Mouse (Mus musculus) bone marrow, adult 2 months (tissue): Measurements from ENCODE around the gene Tmem210. TPM values are rescaled to one million over a fixed set of nuclear protein-coding genes. Genes with fewer than 3 reads are reported as not detected.

ENCODE experiments used
- H3K27ac ChIP-seq: fragments of 200-500 bp; 2 replicates; pipeline ENCODE4 v1.5.1; 2012; ENCODE audit warnings: low read depth, mild to moderate bottlenecking, control low read depth, inconsistent platforms, low read length; ENCODE audit not compliant: control insufficient read depth, poor library complexity, insufficient read depth
- H3K4me1 ChIP-seq: fragments of 200-500 bp; 2 replicates; pipeline ENCODE4 v1.6.1; 2011; ENCODE audit warnings: low read length; ENCODE audit not compliant: control insufficient read depth, insufficient read depth
- H3K4me3 ChIP-seq: fragments of 200-500 bp; replicated peaks from 2 replicates; pipeline ENCODE3; 2011; ENCODE audit warnings: mild to moderate bottlenecking, low read depth, low read length, control low read depth; ENCODE audit not compliant: control insufficient read depth
- CTCF ChIP-seq: fragments of 200-500 bp; IDR thresholded peaks from 2 replicates; pipeline ENCODE4 v1.5.1; 2011; ENCODE audit warnings: low read length, control low read depth; ENCODE audit not compliant: control insufficient read depth, insufficient read depth
- POLR2A ChIP-seq: fragments of 200-500 bp; IDR thresholded peaks from 2 replicates; pipeline ENCODE4 v1.6.1; 2011; ENCODE audit warnings: low read depth, mild to moderate bottlenecking, control low read depth, low read length, borderline replicate concordance; ENCODE audit not compliant: control insufficient read depth
- WGBS: fragments of 180-500 bp; shearing (Covaris S2); methylation state at CpG from one replicate; pipeline ENCODE4 v1.1.7; 2018; 5-methylcytosine and 5-hydroxymethylcytosine counted together
- polyA plus RNA-seq: library from polyadenylated mRNA; stranded (reverse); fragments of >200 nt; gene quantifications from 2 replicates; pipeline ENCODE4 v1.2.4, GENCODE M21; 2011; ENCODE audit warnings: low replicate concordance; ENCODE audit not compliant: missing spikeins, insufficient read depth, insufficient read length

Tmem210 gene
- polyA plus RNA-seq, 1 experiment: not detected

DNA sequence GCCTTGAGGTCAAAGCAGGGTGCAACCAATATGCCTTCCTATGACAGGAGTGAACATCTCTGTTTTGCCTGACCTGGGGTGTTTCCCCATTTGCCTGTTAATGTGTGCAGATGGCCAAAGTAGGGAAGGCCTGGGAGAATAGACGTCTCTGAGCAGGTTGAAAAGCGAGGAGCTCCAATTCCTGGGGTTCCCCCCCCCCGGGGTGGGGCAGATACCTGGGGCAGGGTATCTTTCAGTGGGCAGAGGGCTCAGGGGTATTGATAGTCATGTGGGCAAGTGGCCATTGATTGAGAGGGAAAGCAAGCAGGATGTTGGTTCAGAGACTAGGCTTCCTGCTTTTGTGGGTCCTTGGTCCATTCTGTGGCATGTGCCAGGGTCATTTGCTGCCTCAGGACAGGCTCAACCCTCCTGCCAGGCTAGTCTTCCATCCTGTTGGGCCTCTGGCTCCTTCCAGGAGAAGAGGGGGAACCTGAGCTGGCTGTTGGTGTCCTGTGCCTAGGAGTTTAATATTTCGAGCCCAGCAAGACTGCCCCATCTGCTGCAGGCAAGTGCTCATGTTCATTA is 20.1 kb upstream of the Tmem210 start:
- no peak for TF ChIP-seq CTCF
- no peak for TF ChIP-seq POLR2A
- 82% methylated on average over 4 of the region's 4 CpGs for WGBS
- Histone ChIP-seq H3K4me3 (no peak overlapping the region), H3K4me1 (peaks cover 5% of the 10 kb centered on the region), H3K27ac (no peak overlapping the region)

DNA sequence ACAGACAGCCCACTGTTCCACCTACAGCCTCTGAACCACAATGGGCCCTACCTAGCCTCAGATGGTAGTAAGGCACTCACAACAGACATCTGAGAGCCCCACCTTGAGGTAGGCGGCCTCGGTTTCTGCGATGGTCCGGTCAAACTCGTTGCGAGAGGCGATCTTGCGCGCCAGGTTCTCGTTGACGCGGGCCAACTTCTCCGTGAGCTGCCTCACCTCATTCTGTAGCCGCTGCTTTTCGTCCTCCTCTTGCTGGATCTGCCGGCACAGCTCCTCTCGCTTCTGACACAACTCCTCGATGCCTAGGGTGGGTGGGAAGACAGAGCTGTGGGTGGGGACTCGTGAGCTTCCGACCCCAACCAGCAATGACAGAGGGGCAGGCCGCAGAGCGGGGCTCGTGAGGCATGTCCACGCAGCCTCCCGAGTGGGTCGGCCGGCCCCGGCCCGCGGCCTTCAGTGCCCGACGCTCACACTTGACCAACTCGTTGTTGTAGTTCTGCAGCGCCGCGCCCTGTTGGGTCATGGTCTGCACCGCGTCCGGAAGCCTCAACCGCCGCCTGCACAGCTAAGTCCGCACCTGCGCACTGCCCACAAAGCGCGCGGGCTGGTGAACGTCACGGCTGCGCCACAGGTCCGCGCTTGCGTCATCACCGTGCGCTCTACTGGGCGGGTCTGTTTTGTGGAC is 16.0 kb upstream of the Tmem210 start, which contains the start of the genes Ssna1 and Anapc2:
Gene Ssna1, minus strand, starts transcription at position 612 of the 685 bp plus-strand sequence.
Gene Anapc2, plus strand, starts transcription at position 652 of the 685 bp plus-strand sequence.
- peak; percentile 97 for TF ChIP-seq POLR2A
- TF ChIP-seq CTCF: peak; percentile 38; the same call in 1 of the 2 replicates
- peak within 1 kb of the TSS; percentile 93 for H3K4me3 ChIP-seq
- H3K27ac ChIP-seq: peak within 1 kb of the TSS; percentile 85
- peaks cover 5% of the 10 kb centered on the region for H3K4me1 ChIP-seq
- under 1% methylated on average over 55 of the region's 55 CpGs for WGBS

DNA sequence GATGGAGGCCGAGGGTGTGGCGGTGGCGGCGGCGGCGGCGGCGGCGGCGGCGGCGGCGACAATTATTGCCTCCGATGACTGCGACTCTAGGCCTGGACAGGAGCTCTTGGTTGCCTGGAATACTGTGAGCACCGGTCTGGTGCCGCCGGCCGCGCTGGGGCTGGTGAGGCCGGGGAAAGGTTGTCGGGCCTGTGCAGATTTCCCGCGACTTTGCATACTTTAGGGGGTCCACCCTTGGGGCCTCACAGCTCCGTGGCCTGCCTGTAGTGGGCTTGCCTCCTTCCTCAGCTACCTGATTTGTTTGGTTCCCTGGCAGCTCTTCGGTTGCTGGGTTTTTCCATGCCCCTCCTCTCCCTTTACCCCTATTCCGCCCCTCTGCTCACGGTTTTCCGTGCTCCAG is 15.4 kb upstream of the Tmem210 start:
- Histone ChIP-seq H3K4me1 (peaks cover 5% of the 10 kb centered on the region), H3K27ac (peak overlapping the region; percentile 14), H3K4me3 (peak overlapping the region; percentile 93)
- WGBS: under 1% methylated on average over 29 of the region's 29 CpGs
- no peak for TF ChIP-seq POLR2A
- TF ChIP-seq CTCF: no peak

DNA sequence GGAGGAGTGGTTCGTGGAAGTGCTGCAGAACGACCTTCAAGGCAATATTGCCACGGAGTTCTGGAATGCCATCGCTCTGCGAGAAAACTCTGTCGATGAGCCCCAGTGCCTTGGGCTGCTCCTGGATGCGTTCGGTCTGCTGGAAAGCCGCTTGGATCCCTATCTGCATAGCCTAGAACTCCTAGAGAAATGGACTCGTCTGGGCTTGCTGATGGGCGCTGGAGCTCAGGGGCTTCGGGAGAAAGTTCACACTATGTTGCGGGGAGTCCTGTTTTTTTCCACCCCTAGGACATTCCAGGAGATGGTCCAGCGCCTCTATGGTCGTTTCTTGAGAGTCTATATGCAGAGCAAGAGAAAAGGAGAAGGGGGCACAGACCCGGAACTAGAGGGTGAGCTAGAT is 14.9 kb upstream of the Tmem210 start:
- no peak for TF ChIP-seq CTCF
- TF ChIP-seq POLR2A: no peak
- Histone ChIP-seq H3K27ac (no peak overlapping the region), H3K4me1 (peaks cover 5% of the 10 kb centered on the region), H3K4me3 (peak overlapping the region; percentile 93)
- 36% methylated on average over 16 of the region's 16 CpGs for WGBS

DNA sequence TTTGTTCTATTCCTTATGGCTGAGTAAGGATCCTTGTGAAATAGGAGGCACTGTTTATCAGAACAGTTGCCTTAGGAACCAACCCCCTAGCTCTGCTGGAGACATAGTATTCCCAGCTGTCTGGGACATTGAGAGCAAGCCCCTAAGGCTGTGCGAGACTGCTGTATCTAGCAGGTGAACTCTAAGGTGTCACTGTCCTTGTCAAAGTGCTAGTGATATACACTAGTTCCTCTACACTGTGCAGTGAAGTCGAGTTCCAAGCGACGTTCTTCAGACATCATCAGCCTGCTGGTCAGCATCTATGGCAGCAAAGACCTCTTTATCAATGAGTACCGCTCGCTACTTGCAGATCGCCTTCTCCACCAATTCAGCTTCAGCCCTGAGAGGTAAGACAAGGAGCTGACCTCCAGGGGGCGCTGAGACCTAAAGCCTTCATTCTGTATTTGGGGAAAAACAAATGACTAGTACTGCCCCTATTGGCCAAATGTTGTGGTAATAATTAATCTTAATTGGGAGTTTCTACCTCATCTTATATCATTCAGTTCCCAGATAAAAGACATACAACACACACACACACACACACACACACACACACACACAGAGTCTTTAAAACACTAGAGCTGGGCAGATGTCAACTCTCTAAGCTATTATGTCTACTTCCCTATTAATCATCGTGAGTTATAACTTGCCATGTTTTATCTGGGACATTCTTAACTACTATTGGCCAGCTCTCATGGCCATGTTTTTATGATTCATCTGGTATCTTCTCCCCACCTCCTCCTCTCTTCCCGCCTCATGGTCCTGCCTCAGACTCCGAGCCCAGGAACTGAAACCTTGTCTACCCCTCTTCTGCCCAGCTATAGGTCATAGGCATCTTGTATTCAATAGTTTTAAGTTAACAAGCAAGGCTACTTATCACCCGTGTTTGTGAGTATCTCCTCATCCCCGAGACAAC is 8.7 kb upstream of the Tmem210 start:
- WGBS: 64% methylated on average over 13 of the region's 13 CpGs
- TF ChIP-seq CTCF: peak; percentile 77
- no peak for TF ChIP-seq POLR2A
- Histone ChIP-seq H3K4me3 (no peak overlapping the region), H3K27ac (no peak overlapping the region), H3K4me1 (no peaks in the 10 kb centered on the region)

DNA sequence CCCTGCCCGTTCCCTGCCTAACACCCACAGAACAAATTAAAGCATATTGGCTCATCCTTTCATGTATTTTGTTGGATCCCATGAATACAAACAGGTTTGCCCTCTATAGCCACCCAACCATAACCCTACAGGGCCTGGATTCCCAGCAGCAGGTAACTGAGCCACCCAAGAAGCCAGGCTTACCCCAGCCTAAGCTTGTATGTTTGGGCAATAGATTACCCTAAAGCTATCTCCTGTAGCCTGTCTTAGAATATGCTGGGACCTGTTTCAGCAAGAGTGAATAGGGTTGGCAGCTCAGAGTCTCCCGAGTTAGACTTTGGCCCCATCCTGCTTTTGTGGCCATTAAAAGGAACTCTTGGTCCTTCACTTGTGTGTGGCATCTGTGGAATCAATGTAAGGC is 2.4 kb upstream of the Tmem210 start:
- Histone ChIP-seq H3K4me1 (no peaks in the 10 kb centered on the region), H3K27ac (no peak overlapping the region), H3K4me3 (no peak overlapping the region)
- TF ChIP-seq CTCF: no peak
- no peak for TF ChIP-seq POLR2A
- WGBS: 90% methylated on average over 2 of the region's 2 CpGs

DNA sequence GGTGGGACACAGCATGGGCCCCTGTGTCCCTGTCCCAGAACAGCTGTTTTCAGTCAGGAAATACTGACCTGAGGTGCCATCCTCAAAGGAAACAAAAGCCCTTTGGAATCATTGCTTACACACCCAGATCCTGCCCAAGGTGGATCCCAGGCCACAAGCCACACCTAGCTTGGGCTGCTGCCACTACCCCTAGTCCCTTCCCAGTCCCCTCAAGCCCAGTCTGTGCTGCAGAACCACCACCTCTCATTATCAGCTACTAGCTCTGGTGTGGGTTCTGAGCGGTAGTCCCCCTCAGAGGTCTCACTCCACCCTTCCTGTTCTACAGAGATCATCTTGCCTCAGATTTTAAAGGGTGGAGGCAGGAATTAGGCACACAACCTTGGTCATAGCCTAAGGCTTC is 1.6 kb upstream of the Tmem210 start:
- 69% methylated on average over 1 of the region's 1 CpGs for WGBS
- Histone ChIP-seq H3K4me1 (no peaks in the 10 kb centered on the region), H3K4me3 (no peak overlapping the region), H3K27ac (no peak overlapping the region)
- no peak for TF ChIP-seq POLR2A
- no peak for TF ChIP-seq CTCF
